Mouse (Mus musculus): Measurements from ENCODE around the gene Rpl18a. TPM values are rescaled to one million over a fixed set of nuclear protein-coding genes. Genes with fewer than 3 reads are reported as not detected.

Rpl18a gene
- total RNA-seq, 2 experiments from 2014 or later: 1,846 to 1,982 TPM

- no peak for DNase-seq (ENCODE audit: low spot score in 2 of 2)
Measured at GRCm38 (mm10) chr8:70884683-70885082, 12.5 kb downstream of the Rpl18a start.

- DNase-seq (ENCODE audit: low spot score in 2 of 2): no peak
Measured at GRCm38 (mm10) chr8:70884186-70884585, 13.0 kb downstream of the Rpl18a start.

DNA sequence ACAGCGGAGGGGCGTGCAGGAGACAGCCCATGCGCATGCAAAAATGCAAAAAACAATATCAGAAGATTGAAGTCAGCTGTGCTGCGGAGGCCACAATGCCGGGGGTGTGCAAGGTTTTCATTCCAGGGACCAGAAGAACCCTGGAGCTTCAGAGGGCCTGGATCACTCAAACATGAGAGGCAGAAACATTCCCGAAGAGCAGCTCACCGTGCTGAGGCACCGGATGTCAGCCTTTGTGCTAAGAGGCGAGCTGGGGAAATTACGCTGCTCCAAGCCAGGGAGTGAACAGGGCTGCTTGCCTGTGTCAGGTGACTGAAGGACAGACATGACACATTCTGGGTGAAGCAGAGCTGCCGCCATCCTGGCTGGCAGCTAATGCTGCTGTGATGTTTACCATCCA is 16.7 kb downstream of the Rpl18a start:
- no peak for DNase-seq (ENCODE audit: low spot score in 2 of 2)

DNA sequence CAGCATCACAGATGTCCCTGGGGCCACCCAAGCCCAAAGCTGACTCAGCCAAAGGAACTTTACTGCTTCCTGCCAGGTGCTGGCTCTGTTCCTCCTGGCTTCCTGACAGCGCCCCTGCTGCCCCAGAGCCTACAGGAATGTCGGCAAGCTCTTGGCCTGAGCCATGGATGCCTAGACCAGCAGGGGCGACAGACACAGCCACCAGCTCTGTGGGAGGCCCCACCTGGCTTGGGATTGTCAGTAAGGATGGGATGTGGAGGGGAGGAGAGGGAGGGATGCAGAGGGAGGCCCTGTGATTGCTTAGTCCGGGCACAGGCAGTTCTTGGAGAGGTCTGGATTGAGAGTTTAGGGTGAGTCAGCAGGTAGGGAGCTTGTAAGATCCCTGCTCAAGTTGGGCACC is 17.1 kb downstream of the Rpl18a start:
- DNase-seq (ENCODE audit: low spot score in 2 of 2): peak in 1 of 2 experiments; percentile 30

DNA sequence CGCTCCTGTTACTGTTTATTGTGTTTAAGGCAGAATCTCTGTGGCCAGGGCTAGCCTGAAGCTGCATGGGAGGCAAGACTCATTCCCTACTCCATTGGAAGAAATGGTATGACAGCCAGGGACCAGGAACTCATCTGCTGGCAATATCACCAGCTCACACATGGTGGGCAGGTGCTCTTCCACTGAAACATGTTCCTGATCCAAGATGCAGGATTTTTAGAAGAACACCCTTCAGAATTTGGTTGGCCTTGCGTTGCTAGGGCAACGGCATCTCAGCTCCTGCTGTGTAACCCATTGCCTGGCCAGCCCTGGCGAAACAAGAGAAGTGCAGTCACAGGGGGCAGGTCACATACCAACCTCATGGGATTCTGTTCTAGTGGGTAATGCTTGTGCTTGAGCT is 17.7 kb downstream of the Rpl18a start:
- DNase-seq (ENCODE audit: low spot score in 2 of 2): no peak

- DNase-seq (ENCODE audit: low spot score in 2 of 2): no peak
Measured at GRCm38 (mm10) chr8:70878178-70878577, 19.0 kb downstream of the Rpl18a start.

DNA sequence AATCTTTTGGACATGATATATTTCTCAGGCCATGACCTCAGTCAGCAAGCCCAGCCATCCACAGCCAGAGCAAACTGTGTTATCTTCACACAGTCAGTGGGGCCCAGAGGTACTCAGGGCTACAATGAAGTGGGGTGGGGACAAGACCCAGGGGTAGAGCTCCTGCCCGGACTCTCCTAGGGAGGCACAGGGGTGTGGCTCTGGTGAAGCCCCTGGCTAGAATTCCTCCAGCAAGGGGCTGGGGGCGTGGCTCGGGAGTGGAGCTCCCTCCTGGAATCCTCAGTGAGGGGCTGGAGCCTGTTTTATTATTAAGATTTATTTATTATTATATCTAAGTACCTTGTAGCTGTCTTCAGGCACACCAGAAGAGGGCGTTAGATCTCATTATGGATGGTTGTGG is 20.8 kb downstream of the Rpl18a start:
- no peak for DNase-seq (ENCODE audit: low spot score in 2 of 2)

GRCm38 (mm10) chr8:70874441-70874840 is 22.8 kb downstream of the Rpl18a start:
- DNase-seq (ENCODE audit: low spot score in 2 of 2): no peak

DNA sequence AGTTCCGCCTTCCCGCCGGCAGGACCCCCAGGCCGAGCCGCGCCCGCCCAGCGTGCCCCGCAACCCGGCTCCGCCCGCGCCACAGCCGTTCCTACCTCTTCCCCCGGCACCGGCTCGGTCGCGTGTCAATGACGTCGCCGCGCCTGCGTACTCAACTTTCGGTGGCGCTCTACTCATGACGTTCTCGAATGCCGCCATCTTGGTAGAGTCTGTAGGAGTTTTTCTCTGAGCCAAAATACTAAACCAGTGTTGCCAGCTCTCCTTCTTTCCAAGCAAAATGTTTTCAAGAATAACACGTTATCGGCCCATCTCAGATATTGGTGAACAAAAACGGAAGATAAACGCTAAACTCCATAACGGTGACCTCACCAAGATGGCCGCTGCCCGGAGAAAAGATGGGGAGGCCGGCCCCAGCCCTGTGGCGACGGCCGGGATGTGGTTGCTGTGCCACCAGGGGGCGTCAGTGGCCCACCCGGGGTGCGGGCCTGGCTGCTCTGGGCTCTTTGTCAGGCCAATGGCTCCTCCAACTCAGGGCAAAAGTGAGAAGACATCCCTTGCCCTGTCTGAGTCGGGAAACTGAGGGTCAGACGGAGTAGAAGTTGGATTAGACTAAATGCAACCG is 23.7 kb downstream of the Rpl18a start, which contains the start of gene Ccdc124:
Ccdc124 (minus strand) TSS at position 572 of the 622 bp plus-strand sequence.
- peak; percentile 95 to 96 for DNase-seq (ENCODE audit: low spot score in 2 of 2)

GRCm38 (mm10) chr8:70872643-70873363 is 24.4 kb downstream of the Rpl18a start:
- DNase-seq (ENCODE audit: low spot score in 2 of 2): no peak

- no peak for DNase-seq (ENCODE audit: low spot score in 2 of 2)
Measured at GRCm38 (mm10) chr8:70871195-70871807, 25.9 kb downstream of the Rpl18a start.

GRCm38 (mm10) chr8:70869601-70870041 is 27.6 kb downstream of the Rpl18a start:
- peak in 1 of 2 experiments; percentile 72 for DNase-seq (ENCODE audit: low spot score in 2 of 2)

GRCm38 (mm10) chr8:70869199-70869571 is 28.0 kb downstream of the Rpl18a start:
- no peak for DNase-seq (ENCODE audit: low spot score in 2 of 2)

GRCm38 (mm10) chr8:70868559-70869198 is 28.5 kb downstream of the Rpl18a start:
- no peak for DNase-seq (ENCODE audit: low spot score in 2 of 2)

DNA sequence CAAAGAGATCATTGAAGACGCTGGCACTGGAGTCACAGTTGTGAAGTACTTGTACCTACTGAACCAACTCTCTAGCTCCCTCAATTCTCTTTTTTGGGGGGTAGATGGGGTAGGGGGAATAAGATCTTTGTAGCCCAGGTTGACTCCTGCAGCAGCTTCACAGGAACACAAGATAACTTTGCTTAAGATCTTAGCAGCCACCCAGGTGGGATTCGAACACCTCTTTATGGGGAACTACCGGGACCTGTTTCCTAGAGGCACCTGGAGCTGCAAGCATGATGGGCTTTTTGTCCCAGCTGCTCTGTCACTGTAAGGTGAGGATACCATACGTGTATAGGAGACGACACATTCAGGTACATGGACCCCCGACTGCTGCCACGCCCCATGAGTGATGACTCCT is 30.6 kb downstream of the Rpl18a start:
- DNase-seq (ENCODE audit: low spot score in 2 of 2): no peak

DNA sequence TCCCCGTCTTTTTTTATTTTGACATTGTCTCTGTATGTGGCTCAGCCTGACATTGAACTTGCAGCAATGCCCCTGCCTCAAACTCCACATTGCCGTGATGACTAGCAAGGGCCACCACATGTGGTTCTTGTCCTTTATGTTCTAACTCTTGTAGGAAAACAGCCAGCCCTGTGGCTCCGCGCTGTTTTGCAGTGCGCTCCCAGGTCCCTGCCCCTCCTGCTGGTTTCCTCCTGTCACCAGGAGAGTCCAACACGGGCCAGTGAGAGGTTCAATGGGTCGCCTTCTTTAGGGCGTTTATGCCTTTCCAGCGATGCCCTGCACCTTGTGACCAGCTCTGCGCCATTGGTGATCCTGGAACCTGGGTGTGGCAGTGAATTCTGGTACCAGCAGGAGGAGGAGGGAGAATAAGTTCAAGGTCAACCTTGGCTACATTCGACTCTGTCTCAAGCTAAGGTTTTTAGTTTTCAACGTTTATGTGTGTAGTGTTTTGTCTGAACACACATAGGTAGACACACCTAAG is 31.2 kb downstream of the Rpl18a start:
- DNase-seq (ENCODE audit: low spot score in 2 of 2): no peak

DNA sequence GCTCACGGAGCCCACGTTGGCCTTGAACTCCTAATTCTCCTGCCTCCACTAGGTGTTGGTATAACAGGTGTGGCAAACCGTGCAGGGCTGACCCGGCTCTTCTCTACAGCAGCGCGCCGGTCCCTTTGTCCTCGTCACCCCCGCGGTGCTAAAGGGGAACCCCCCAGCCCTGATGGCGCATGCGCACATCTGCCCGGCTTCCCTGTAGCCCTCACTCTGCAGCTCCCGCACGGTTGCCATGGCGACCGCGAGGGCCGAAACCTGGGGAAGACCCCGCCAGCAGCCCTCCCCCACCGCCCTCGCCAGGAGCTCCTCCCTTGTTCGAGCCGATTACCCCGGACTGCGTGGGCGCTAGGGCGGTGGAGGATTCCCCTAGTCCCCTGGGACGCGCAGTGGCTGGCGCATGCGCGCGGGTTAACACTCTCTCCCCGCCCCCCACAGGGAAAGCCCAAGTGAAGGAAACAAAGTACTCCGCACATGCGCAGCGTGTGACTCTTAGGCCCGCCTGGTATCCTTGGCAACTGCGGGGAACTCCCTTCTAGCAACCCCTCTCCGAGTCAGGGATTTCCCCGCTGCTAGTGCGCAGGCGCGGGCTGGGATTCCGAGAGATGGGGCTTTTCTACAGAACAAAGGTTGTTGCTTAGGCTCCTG is 31.7 kb downstream of the Rpl18a start:
- DNase-seq (ENCODE audit: low spot score in 2 of 2): peak; percentile 96 to 99

- no peak for DNase-seq (ENCODE audit: low spot score in 2 of 2)
Measured at GRCm38 (mm10) chr8:70864712-70865221, 32.4 kb downstream of the Rpl18a start.

GRCm38 (mm10) chr8:70863956-70864711 is 33.1 kb downstream of the Rpl18a start:
- DNase-seq (ENCODE audit: low spot score in 2 of 2): no peak
